Mouse (Mus musculus): ENCODE measurements around the gene Ccdc120.
"Not testable (repeated sequence)": the region's sequence is repeated elsewhere in the genome, so short reads cannot be mapped to it uniquely, and the experiment has no call there.

Gene Ccdc120

GRCm38 (mm10) chrX:7753627-7754026 lies 2.9 kb upstream of the Ccdc120 start:
- DNase-seq (ENCODE audit: low spot score) = not testable (repeated sequence)

GRCm38 (mm10) chrX:7745429-7745828 lies 5.3 kb downstream of the Ccdc120 start:
- no peak for DNase-seq (ENCODE audit: low spot score)

GRCm38 (mm10) chrX:7744940-7745339 lies 5.8 kb downstream of the Ccdc120 start:
- DNase-seq (ENCODE audit: low spot score) = no peak

- no peak for DNase-seq (ENCODE audit: low spot score)
These were observed 7.2 kb downstream of the Ccdc120 start for GRCm38 (mm10) chrX:7743470-7743869.

- no peak for DNase-seq (ENCODE audit: low spot score)
These were observed 9.6 kb downstream of the Ccdc120 start for GRCm38 (mm10) chrX:7741103-7741502.

- DNase-seq (ENCODE audit: low spot score) = no peak
These were observed 10.5 kb downstream of the Ccdc120 start for GRCm38 (mm10) chrX:7740082-7740819.

GRCm38 (mm10) chrX:7739336-7740081 lies 11.2 kb downstream of the Ccdc120 start:
- DNase-seq (ENCODE audit: low spot score) = peak; percentile 16

- DNase-seq (ENCODE audit: low spot score) = peak; percentile 66
These were observed 17.0 kb downstream of the Ccdc120 start for GRCm38 (mm10) chrX:7733571-7734156.

GRCm38 (mm10) chrX:7728922-7729265 lies 21.8 kb downstream of the Ccdc120 start:
- no peak for DNase-seq (ENCODE audit: low spot score)

GRCm38 (mm10) chrX:7728215-7728921 lies 22.3 kb downstream of the Ccdc120 start, which contains the start of gene Praf2:
TSS of gene Praf2 (plus strand) at chrX:7728439.
- DNase-seq (ENCODE audit: low spot score) = peak; percentile 65

- peak; percentile 11 for DNase-seq (ENCODE audit: low spot score)
These were observed 23.5 kb downstream of the Ccdc120 start for GRCm38 (mm10) chrX:7727176-7727575.

GRCm38 (mm10) chrX:7725841-7726240 lies 24.9 kb downstream of the Ccdc120 start:
- no peak for DNase-seq (ENCODE audit: low spot score)

GRCm38 (mm10) chrX:7724135-7724534 lies 26.6 kb downstream of the Ccdc120 start:
- no peak for DNase-seq (ENCODE audit: low spot score)

GRCm38 (mm10) chrX:7722691-7723090 lies 28.0 kb downstream of the Ccdc120 start:
- DNase-seq (ENCODE audit: low spot score) = no peak

- DNase-seq (ENCODE audit: low spot score) = no peak
These were observed 28.5 kb downstream of the Ccdc120 start for GRCm38 (mm10) chrX:7722282-7722611.

- DNase-seq (ENCODE audit: low spot score) = peak; percentile 57
These were observed 29.0 kb downstream of the Ccdc120 start, which contains the start of gene Gm45208 for GRCm38 (mm10) chrX:7721514-7722281. TSS of gene Gm45208 (plus strand) at chrX:7722245.

GRCm38 (mm10) chrX:7716058-7716457 lies 34.6 kb downstream of the Ccdc120 start:
- not testable (repeated sequence) for DNase-seq (ENCODE audit: low spot score)

GRCm38 (mm10) chrX:7714135-7714899 lies 36.4 kb downstream of the Ccdc120 start, which contains the start of gene Wdr45:
TSS of gene Wdr45 (plus strand) at chrX:7714333.
- DNase-seq (ENCODE audit: low spot score) = peak; percentile 87

GRCm38 (mm10) chrX:7713764-7714134 lies 37.0 kb downstream of the Ccdc120 start:
- not testable (repeated sequence) for DNase-seq (ENCODE audit: low spot score)

GRCm38 (mm10) chrX:7696954-7697381 lies 53.7 kb downstream of the Ccdc120 start, which contains the start of gene Gpkow:
TSS of gene Gpkow (plus strand) at chrX:7697131.
- DNase-seq (ENCODE audit: low spot score) = peak; percentile 69

GRCm38 (mm10) chrX:7696520-7696919 lies 54.2 kb downstream of the Ccdc120 start:
- DNase-seq (ENCODE audit: low spot score) = no peak

Data from ovary, postnatal 36 days (tissue).